Mouse (Mus musculus) lung, adult 18-20 months (tissue): Measurements from ENCODE around the gene Bcl7c.
A peak's percentile ranks its signal among the peaks of the same experiment; 100 is the strongest.
"Not testable (repeated sequence)": the region's sequence is repeated elsewhere in the genome, so short reads cannot be mapped to it uniquely, and the experiment has no call there.

ENCODE experiments used
- DNase-seq, 2 experiments: peaks; one replicate each; pipeline ENCODE4 v3.0.0; 2022; ENCODE audit warnings: mixed read lengths in 2 of 2

The Bcl7c gene

DNA sequence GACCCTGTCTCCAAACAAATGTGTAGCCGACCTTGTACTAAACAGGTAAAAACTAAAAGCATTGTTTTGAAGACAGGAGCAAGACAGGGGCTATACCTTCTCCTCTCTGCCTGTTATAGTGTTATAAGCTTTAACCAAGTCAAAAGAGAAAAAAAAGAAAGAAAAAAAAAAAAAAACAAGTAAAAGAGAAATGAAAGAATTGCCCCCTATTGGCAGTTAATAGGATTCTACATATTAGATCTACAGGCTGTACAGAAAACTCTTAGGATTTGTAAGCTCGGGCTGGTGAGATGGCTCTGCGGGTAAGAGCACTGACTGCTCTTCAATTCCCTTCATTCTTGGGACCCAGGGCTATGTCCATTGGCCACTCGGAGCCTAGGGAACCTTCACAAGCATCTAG, 66.5 kb downstream of the Bcl7c start:
- no peak for DNase-seq

- peak in 1 of 2 experiments; percentile 5 for DNase-seq
These were observed 67.5 kb downstream of the Bcl7c start for GRCm38 (mm10) chr7:127641260-127641659.

DNA sequence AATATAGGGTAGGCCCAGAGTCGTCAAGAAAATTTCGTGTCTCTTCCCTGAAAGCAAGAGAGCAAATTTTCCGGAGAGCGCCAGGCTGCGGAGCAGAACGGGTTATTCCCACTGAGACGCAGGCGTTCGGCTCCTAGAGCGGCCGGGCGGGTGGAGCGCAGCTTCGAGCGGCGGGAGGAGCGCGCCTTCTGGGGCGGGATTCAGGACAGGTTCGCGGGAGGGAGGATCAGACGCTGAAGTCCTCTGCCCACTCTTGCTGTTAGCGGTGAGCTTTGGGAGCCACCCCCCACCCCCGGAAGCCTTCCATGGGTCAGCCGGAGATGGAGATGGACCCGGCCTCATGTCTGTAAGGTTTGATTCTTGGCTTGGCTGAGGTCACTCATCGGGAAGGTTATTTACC, 71.8 kb downstream of the Bcl7c start:
- DNase-seq = peak; percentile 80 to 87

GRCm38 (mm10) chr7:127631416-127631815, 77.3 kb downstream of the Bcl7c start:
- no peak for DNase-seq

DNA sequence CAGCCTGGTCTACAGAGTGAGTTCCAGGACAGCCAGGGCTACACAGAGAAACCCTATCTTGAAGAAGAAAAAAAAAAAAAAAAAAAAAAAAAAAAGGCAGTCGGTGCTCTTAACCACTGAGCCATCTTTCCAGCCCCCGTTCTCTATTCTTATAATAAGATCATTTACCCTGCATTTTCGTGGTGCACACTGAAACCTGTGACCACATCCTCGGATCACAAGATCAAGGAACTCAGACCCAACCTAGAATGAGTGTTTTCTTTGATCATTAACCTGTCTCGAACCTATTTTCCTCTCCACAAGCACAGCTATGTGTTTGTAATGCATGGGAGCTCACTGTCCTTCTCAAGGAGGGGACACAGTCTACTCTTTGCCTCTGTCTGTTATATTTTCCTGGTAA, 80.1 kb downstream of the Bcl7c start:
- no peak for DNase-seq

DNA sequence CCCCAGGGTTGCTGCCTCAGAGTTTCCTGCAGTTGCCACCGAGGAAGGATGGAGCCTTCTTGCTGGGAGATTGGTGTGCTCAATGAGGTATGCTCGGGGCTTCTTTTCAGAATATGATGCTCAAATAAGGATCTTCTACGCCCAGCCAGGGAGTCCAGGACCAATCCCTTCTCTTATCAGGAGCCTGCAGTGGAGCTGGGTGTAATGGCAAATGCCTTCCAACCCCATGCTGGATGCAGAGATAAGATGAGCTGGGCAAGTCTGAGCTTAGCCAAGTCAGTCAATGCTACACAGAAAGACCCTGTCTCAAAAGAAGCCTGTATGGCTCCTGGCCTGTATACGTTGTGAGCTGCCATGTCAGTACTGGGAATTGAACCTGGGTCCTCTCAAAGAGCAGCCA, 82.3 kb downstream of the Bcl7c start:
- DNase-seq = no peak

GRCm38 (mm10) chr7:127626039-127626438, 82.7 kb downstream of the Bcl7c start:
- DNase-seq = no peak

GRCm38 (mm10) chr7:127618402-127618801, 90.3 kb downstream of the Bcl7c start:
- not testable (repeated sequence) for DNase-seq

DNA sequence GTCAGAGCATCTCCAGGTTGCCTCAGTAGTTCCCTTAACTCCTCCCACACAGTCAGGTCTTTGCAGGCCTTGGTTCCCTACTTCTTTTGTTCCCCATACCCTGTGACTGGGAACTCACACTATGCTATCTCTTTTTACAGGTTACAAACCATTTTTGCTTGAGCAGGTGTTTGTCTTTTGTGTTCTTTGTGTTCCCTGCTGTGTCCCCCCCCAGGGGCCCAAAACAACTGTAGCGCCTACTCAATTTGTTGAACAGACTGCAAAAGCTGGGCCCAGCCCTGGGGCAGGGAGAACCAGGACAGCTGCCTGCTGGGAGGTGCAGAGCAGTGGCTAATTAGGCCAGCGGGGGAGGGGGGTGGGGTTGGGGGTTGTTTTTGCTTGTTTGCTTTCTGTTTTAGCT, 90.8 kb downstream of the Bcl7c start:
- no peak for DNase-seq

- DNase-seq = no peak
These were observed 91.9 kb downstream of the Bcl7c start for GRCm38 (mm10) chr7:127616881-127617280.

DNA sequence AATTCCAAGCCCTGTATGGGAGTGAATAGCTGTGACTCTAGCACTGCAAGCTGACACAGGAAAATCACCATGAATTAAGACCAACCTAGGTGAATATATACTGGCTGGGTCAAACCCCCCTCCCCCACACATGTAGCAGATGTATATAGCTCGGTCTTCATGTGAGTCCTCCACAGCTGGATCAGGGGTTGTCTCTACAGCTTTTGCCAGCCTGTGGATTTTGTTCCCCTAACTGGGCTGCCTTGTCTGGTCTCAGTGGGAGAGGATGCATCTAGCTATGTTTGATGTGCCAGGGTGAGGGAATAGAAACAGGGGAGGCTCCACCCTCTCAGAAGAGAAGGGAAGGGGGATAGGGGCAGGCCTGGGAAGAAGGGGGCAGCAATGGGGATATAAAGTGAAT, 92.4 kb downstream of the Bcl7c start:
- no peak for DNase-seq

GRCm38 (mm10) chr7:127614891-127615843, 93.6 kb downstream of the Bcl7c start, which contains the start of gene Zfp629:
Zfp629 (minus strand) TSS chr7:127615797.
- DNase-seq = peak; percentile 69 to 74

- DNase-seq = peak; percentile 48 to 53
These were observed 94.2 kb downstream of the Bcl7c start for GRCm38 (mm10) chr7:127614511-127614890.

GRCm38 (mm10) chr7:127614091-127614490, 94.6 kb downstream of the Bcl7c start:
- DNase-seq = no peak

GRCm38 (mm10) chr7:127613501-127613900, 95.2 kb downstream of the Bcl7c start:
- DNase-seq = no peak

GRCm38 (mm10) chr7:127611561-127611960, 97.2 kb downstream of the Bcl7c start:
- no peak for DNase-seq
